Mouse (Mus musculus): ENCODE results near the gene Zmiz1. TPM values are rescaled to one million over a fixed set of nuclear protein-coding genes. Genes with fewer than 3 reads are reported as not detected.

Zmiz1 gene
- total and polyA plus RNA-seq, 2 experiments from 2014 or later: 50.6 to 135 TPM

- H3K27ac ChIP-seq: no peak overlapping the region
- H3K4me3 ChIP-seq (ENCODE audit: low read length): no peak overlapping the region
- no peaks in the 10 kb centered on the region for H3K9me3 ChIP-seq (ENCODE audit: low read length)
- WGBS: 82% methylated on average over 5 of the region's 5 CpGs
- TF ChIP-seq CTCF (IDR thresholded peaks at IDR 0.05; ENCODE audit: low read depth): no peak
- H3K36me3 ChIP-seq (ENCODE audit: insufficient read depth, low read length): no peaks in the 10 kb centered on the region
- H3K4me1 ChIP-seq (ENCODE audit: insufficient read depth, low read length): peaks cover 22% of the 10 kb centered on the region
- H3K9ac ChIP-seq (replicated peaks; ENCODE audit: low read length): no peak overlapping the region
- no peak for ATAC-seq
- no peak overlapping the region for H3K4me2 ChIP-seq (ENCODE audit: low read depth, low read length)
- H3K27me3 ChIP-seq (ENCODE audit: insufficient read depth, low read length): no peaks in the 10 kb centered on the region
- no peak for DNase-seq (ENCODE audit: low spot score)
Observed at GRCm38 (mm10) chr14:25559907-25560306, 100.9 kb downstream of the Zmiz1 start.

GRCm38 (mm10) chr14:25560841-25561240 is 101.9 kb downstream of the Zmiz1 start:
- H3K9ac ChIP-seq (replicated peaks; ENCODE audit: low read length): no peak overlapping the region
- DNase-seq (ENCODE audit: low spot score): no peak
- no peak overlapping the region for H3K4me3 ChIP-seq (ENCODE audit: low read length)
- H3K27me3 ChIP-seq (ENCODE audit: insufficient read depth, low read length): no peaks in the 10 kb centered on the region
- no peaks in the 10 kb centered on the region for H3K9me3 ChIP-seq (ENCODE audit: low read length)
- no peak for ATAC-seq
- no peaks in the 10 kb centered on the region for H3K36me3 ChIP-seq (ENCODE audit: insufficient read depth, low read length)
- peak; percentile 49 for TF ChIP-seq CTCF (IDR thresholded peaks at IDR 0.05; ENCODE audit: low read depth)
- no peak overlapping the region for H3K4me2 ChIP-seq (ENCODE audit: low read depth, low read length)
- WGBS: 91% methylated on average over 3 of the region's 3 CpGs
- peaks cover 24% of the 10 kb centered on the region for H3K4me1 ChIP-seq (ENCODE audit: insufficient read depth, low read length)
- H3K27ac ChIP-seq: no peak overlapping the region

GRCm38 (mm10) chr14:25561716-25562115 is 102.7 kb downstream of the Zmiz1 start:
- Histone ChIP-seq H3K4me3 (ENCODE audit: low read length) (no peak overlapping the region), H3K4me2 (ENCODE audit: low read depth, low read length) (no peak overlapping the region), H3K27ac (no peak overlapping the region), H3K27me3 (ENCODE audit: insufficient read depth, low read length) (no peaks in the 10 kb centered on the region), H3K36me3 (ENCODE audit: insufficient read depth, low read length) (no peaks in the 10 kb centered on the region), H3K9me3 (ENCODE audit: low read length) (no peaks in the 10 kb centered on the region), H3K9ac (replicated peaks; ENCODE audit: low read length) (no peak overlapping the region), H3K4me1 (ENCODE audit: insufficient read depth, low read length) (peaks cover 21% of the 10 kb centered on the region)
- ATAC-seq: no peak
- no peak for TF ChIP-seq CTCF (IDR thresholded peaks at IDR 0.05; ENCODE audit: low read depth)
- no peak for DNase-seq (ENCODE audit: low spot score)
- WGBS: 59% methylated on average over 1 of the region's 1 CpGs

- Histone ChIP-seq H3K27ac (no peak overlapping the region), H3K4me3 (ENCODE audit: low read length) (no peak overlapping the region), H3K9ac (replicated peaks; ENCODE audit: low read length) (no peak overlapping the region), H3K27me3 (ENCODE audit: insufficient read depth, low read length) (no peaks in the 10 kb centered on the region), H3K9me3 (ENCODE audit: low read length) (no peaks in the 10 kb centered on the region), H3K36me3 (ENCODE audit: insufficient read depth, low read length) (no peaks in the 10 kb centered on the region), H3K4me1 (ENCODE audit: insufficient read depth, low read length) (peaks cover 15% of the 10 kb centered on the region), H3K4me2 (ENCODE audit: low read depth, low read length) (no peak overlapping the region)
- 71% methylated on average over 4 of the region's 4 CpGs for WGBS
- DNase-seq (ENCODE audit: low spot score): no peak
- ATAC-seq: no peak
- no peak for TF ChIP-seq CTCF (IDR thresholded peaks at IDR 0.05; ENCODE audit: low read depth)
Observed at GRCm38 (mm10) chr14:25562447-25562846, 103.5 kb downstream of the Zmiz1 start.

DNA sequence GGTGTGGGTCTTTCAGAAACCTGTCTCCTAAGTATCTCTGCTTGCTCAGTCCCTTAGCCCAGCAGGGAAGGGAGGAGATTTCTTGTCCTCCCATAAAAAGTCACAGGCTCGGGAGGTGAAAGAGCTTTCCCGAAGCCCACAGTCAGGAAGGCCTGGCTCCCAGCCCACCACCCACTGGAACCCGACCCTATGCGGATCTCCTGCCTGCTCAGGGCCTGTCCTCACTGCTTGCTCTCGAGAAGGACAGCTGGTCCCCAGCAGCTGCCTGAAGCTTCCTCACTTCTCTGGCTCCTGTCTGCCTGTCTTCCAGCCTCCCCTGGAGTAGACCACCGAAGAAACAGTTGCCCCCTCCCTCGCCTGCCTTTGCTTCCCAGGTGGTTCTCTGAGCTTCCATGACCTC is 103.9 kb downstream of the Zmiz1 start:
- TF ChIP-seq CTCF (IDR thresholded peaks at IDR 0.05; ENCODE audit: low read depth): no peak
- no peaks in the 10 kb centered on the region for H3K36me3 ChIP-seq (ENCODE audit: insufficient read depth, low read length)
- H3K27me3 ChIP-seq (ENCODE audit: insufficient read depth, low read length): no peaks in the 10 kb centered on the region
- H3K9me3 ChIP-seq (ENCODE audit: low read length): no peaks in the 10 kb centered on the region
- H3K4me1 ChIP-seq (ENCODE audit: insufficient read depth, low read length): peaks cover 15% of the 10 kb centered on the region
- H3K27ac ChIP-seq: no peak overlapping the region
- no peak overlapping the region for H3K4me2 ChIP-seq (ENCODE audit: low read depth, low read length)
- ATAC-seq: no peak
- no peak for DNase-seq (ENCODE audit: low spot score)
- no peak overlapping the region for H3K9ac ChIP-seq (replicated peaks; ENCODE audit: low read length)
- H3K4me3 ChIP-seq (ENCODE audit: low read length): no peak overlapping the region
- 43% methylated on average over 7 of the region's 7 CpGs for WGBS

GRCm38 (mm10) chr14:25564577-25564976 is 105.6 kb downstream of the Zmiz1 start:
- no peaks in the 10 kb centered on the region for H3K9me3 ChIP-seq (ENCODE audit: low read length)
- no peaks in the 10 kb centered on the region for H3K27me3 ChIP-seq (ENCODE audit: insufficient read depth, low read length)
- TF ChIP-seq CTCF (IDR thresholded peaks at IDR 0.05; ENCODE audit: low read depth): no peak
- H3K4me1 ChIP-seq (ENCODE audit: insufficient read depth, low read length): peaks cover 15% of the 10 kb centered on the region
- DNase-seq (ENCODE audit: low spot score) (no peak), ATAC-seq (no peak)
- H3K27ac ChIP-seq: peak overlapping the region; percentile 48
- H3K36me3 ChIP-seq (ENCODE audit: insufficient read depth, low read length): no peaks in the 10 kb centered on the region
- H3K4me2 ChIP-seq (ENCODE audit: low read depth, low read length): no peak overlapping the region
- no peak overlapping the region for H3K4me3 ChIP-seq (ENCODE audit: low read length)
- no peak overlapping the region for H3K9ac ChIP-seq (replicated peaks; ENCODE audit: low read length)
- 45% methylated on average over 8 of the region's 8 CpGs for WGBS

- no peak overlapping the region for H3K4me3 ChIP-seq (ENCODE audit: low read length)
- peaks cover 15% of the 10 kb centered on the region for H3K4me1 ChIP-seq (ENCODE audit: insufficient read depth, low read length)
- H3K9me3 ChIP-seq (ENCODE audit: low read length): no peaks in the 10 kb centered on the region
- DNase-seq (ENCODE audit: low spot score) (peak; percentile 92), ATAC-seq (peak; percentile 83)
- H3K4me2 ChIP-seq (ENCODE audit: low read depth, low read length): no peak overlapping the region
- no peaks in the 10 kb centered on the region for H3K36me3 ChIP-seq (ENCODE audit: insufficient read depth, low read length)
- peak; percentile 99 for TF ChIP-seq CTCF (IDR thresholded peaks at IDR 0.05; ENCODE audit: low read depth)
- no peaks in the 10 kb centered on the region for H3K27me3 ChIP-seq (ENCODE audit: insufficient read depth, low read length)
- H3K9ac ChIP-seq (replicated peaks; ENCODE audit: low read length): 0 out of 2 replicates have a peak overlapping the region, but pooled peaks have one; percentile 13
- WGBS: 12% methylated on average over 11 of the region's 11 CpGs
- H3K27ac ChIP-seq: peak overlapping the region; percentile 48
Observed at GRCm38 (mm10) chr14:25565344-25566088, 106.5 kb downstream of the Zmiz1 start.
